Mouse (Mus musculus): ENCODE data around the gene Tpte.

- TF ChIP-seq CTCF (IDR thresholded peaks at IDR 0.05; ENCODE audit: control insufficient read depth, insufficient read depth, insufficient replicate concordance, low read depth, low read length) (no peak), POLR2A (IDR thresholded peaks at IDR 0.05; ENCODE audit: control insufficient read depth, low read depth, low read length) (peak; percentile 71)
Measured at GRCm38 (mm10) chr8:22411282-22411702, 128.1 kb downstream of the Tpte start, which contains the start of gene Mrps31.
